Mouse (Mus musculus): ENCODE measurements around the gene Tcirg1. TPM values are rescaled to one million over a fixed set of nuclear protein-coding genes. Genes with fewer than 3 reads are reported as not detected.

The Tcirg1 gene
- 10 to 100 TPM; 58.6 to 70.8 TPM for polyA plus RNA-seq (2017; shearing (Covaris generic))

GRCm38 (mm10) chr19:3906795-3907786 is at the start of gene Tcirg1:
Tcirg1 (minus strand) TSS chr19:3907133.

DNA sequence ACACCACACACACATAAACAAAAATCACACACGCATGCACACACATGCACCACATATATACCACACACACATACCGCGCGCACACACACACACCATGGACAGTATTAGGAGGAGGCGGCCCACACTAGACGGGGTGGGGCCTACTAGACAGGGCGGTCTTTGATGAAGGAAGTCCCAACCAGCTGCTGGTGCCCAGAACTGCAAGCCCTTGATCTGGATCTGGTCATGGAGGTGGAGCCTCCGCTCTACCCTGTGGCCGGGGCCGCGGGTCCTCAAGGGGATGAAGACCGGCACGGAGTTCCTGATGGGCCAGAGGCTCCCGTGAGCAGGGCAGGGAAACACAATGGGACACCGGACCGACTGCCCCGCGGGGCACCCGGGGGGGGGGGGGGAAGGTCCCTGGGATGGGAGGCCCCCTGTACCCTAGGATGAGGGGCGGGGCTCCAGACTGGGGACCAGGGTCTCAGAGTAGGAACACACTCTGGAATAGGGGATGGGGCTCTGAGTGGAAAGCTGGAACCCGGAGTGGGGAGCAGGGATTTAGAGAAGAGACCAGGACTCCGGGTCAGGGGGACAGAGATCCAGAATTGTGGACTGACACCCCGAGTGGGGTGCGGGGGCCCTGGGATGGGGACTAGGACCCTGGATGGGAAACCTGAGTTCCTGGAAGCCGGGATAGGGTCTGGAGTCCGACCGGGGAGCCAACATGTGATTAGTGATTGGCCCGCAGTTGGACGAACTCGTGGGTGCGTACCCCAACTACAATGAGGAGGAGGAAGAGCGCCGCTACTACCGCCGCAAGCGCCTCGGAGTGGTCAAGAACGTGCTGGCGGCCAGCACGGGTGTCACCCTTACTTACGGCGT is 28.3 kb upstream of the Tcirg1 start, which contains the start of gene Unc93b1:
Unc93b1 (plus strand) TSS at position 155 of the 864 bp plus-strand sequence.

GRCm38 (mm10) chr19:3929211-3929941 is 22.4 kb upstream of the Tcirg1 start, which contains the start of gene Aldh3b1:
Aldh3b1 (minus strand) TSS chr19:3929808.

GRCm38 (mm10) chr19:3912337-3913204 is 5.6 kb upstream of the Tcirg1 start, which contains the start of gene Ndufs8:
Ndufs8 (minus strand) TSS chr19:3912774.

DNA sequence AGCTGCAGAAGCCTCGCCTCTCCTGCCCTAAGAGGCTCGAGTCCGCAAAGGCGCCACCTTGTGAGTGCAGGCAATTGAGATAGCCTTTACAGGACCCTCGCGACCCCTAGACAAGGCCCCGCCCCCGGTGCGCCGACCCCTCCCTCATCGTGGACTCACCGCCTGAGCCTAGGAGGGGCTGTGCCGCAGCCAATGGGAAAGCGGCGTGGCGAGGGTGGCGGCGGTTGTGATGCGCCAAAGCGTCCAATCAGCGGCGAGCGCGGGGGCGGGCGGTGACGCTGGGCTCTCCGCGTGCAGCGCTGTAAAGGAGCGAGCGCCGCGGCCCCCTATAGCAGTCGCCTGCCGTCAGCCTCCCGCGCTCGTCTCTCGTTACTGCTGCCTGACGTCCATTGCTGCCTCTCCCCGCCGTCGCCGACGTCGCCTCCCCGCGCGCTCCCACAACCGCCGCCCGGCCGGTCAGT is 55.4 kb downstream of the Tcirg1 start, which contains the start of gene Chka:
Chka (plus strand) TSS at position 272 of the 461 bp plus-strand sequence.

Other genes starting within 250 kb of the Tcirg1 start
- gene Lrp5, start 220.6 kb downstream of the Tcirg1 start, polyA plus RNA-seq (2017; shearing (Covaris generic)): under 1 TPM; 0.26 to 0.59 TPM
- gene 1810055G02Rik, start 198.8 kb downstream of the Tcirg1 start, polyA plus RNA-seq (2017; shearing (Covaris generic)): 1 to 10 TPM; 3.4 to 5.3 TPM
- 10 to 100 TPM; 62.5 to 74.5 TPM for gene Kmt5b, start 139.7 kb downstream of the Tcirg1 start, polyA plus RNA-seq (2017; shearing (Covaris generic))
- gene Chka, start 55.4 kb downstream of the Tcirg1 start, polyA plus RNA-seq (2017; shearing (Covaris generic)): 10 to 100 TPM in 1 of 2 experiments, 1 to 10 TPM in 1; 7.6 to 13.0 TPM
- 100 to 1,000 TPM; 218 to 241 TPM for gene Ndufs8, start 5.6 kb upstream of the Tcirg1 start, polyA plus RNA-seq (2017; shearing (Covaris generic))
- gene Aldh3b1, start 22.7 kb upstream of the Tcirg1 start, polyA plus RNA-seq (2017; shearing (Covaris generic)): 1 to 10 TPM in 1 of 2 experiments, under 1 TPM in 1; 0.63 to 1.3 TPM
- 10 to 100 TPM; 24.4 to 40.8 TPM for gene Unc93b1, start 28.1 kb upstream of the Tcirg1 start, polyA plus RNA-seq (2017; shearing (Covaris generic))
- gene Aldh3b3, start 51.5 kb upstream of the Tcirg1 start, polyA plus RNA-seq (2017; shearing (Covaris generic)): under 1 TPM in 1 of 2 experiments, not detected in 1; 0.20 TPM
- gene Aldh3b2, start 65.2 kb upstream of the Tcirg1 start, polyA plus RNA-seq (2017; shearing (Covaris generic)): not detected
- gene Acy3, start 79.4 kb upstream of the Tcirg1 start, polyA plus RNA-seq (2017; shearing (Covaris generic)): under 1 TPM in 1 of 2 experiments, not detected in 1; 0.66 TPM
- under 1 TPM in 1 of 2 experiments, not detected in 1; 0.12 TPM for gene Tbx10, start 85.6 kb upstream of the Tcirg1 start, polyA plus RNA-seq (2017; shearing (Covaris generic))
- 10 to 100 TPM; 11.5 to 24.3 TPM for gene Nudt8, start 93.4 kb upstream of the Tcirg1 start, polyA plus RNA-seq (2017; shearing (Covaris generic))
- gene Gm49405, start 93.5 kb upstream of the Tcirg1 start, polyA plus RNA-seq (2017; shearing (Covaris generic)): 1 to 10 TPM in 1 of 2 experiments, under 1 TPM in 1; 0.42 to 2.4 TPM
- 1 to 10 TPM in 1 of 2 experiments, under 1 TPM in 1; 0.52 to 4.1 TPM for gene Doc2g, start 96.2 kb upstream of the Tcirg1 start, polyA plus RNA-seq (2017; shearing (Covaris generic))
- gene Ndufv1, start 105.7 kb upstream of the Tcirg1 start, polyA plus RNA-seq (2017; shearing (Covaris generic)): 100 to 1,000 TPM; 134 to 170 TPM
- gene Gstp1, start 130.9 kb upstream of the Tcirg1 start, polyA plus RNA-seq (2017; shearing (Covaris generic)): 100 to 1,000 TPM; 602 to 648 TPM
- 10 to 100 TPM in 1 of 2 experiments, 1 to 10 TPM in 1; 2.0 to 12.8 TPM for gene Gstp2, start 138.9 kb upstream of the Tcirg1 start, polyA plus RNA-seq (2017; shearing (Covaris generic))
- 100 to 1,000 TPM; 132 to 137 TPM for gene Gstp3, start 152.4 kb upstream of the Tcirg1 start, polyA plus RNA-seq (2017; shearing (Covaris generic))
- gene Cabp2, start 174.4 kb upstream of the Tcirg1 start, polyA plus RNA-seq (2017; shearing (Covaris generic)): not detected
- 100 to 1,000 TPM; 721 to 747 TPM for gene Cdk2ap2, start 190.0 kb upstream of the Tcirg1 start, polyA plus RNA-seq (2017; shearing (Covaris generic))
- gene Pitpnm1, start 192.9 kb upstream of the Tcirg1 start, polyA plus RNA-seq (2017; shearing (Covaris generic)): 100 to 1,000 TPM; 256 to 279 TPM
- gene Aip, start 218.7 kb upstream of the Tcirg1 start, polyA plus RNA-seq (2017; shearing (Covaris generic)): 100 to 1,000 TPM; 195 to 206 TPM
- gene Gpr152, start 232.7 kb upstream of the Tcirg1 start, polyA plus RNA-seq (2017; shearing (Covaris generic)): not detected
- gene Cabp4, start 236.9 kb upstream of the Tcirg1 start, polyA plus RNA-seq (2017; shearing (Covaris generic)): under 1 TPM; 0.16 to 0.52 TPM
- gene Coro1b, start 241.5 kb upstream of the Tcirg1 start, polyA plus RNA-seq (2017; shearing (Covaris generic)): 100 to 1,000 TPM; 293 to 521 TPM
- 1,000 to 10,000 TPM; 1,707 to 1,870 TPM for gene Ptprcap, start 246.5 kb upstream of the Tcirg1 start, polyA plus RNA-seq (2017; shearing (Covaris generic))

Data from activated CD4-positive, CD25-positive, alpha-beta regulatory T cell (primary cell).